In the genomic region with DNA sequence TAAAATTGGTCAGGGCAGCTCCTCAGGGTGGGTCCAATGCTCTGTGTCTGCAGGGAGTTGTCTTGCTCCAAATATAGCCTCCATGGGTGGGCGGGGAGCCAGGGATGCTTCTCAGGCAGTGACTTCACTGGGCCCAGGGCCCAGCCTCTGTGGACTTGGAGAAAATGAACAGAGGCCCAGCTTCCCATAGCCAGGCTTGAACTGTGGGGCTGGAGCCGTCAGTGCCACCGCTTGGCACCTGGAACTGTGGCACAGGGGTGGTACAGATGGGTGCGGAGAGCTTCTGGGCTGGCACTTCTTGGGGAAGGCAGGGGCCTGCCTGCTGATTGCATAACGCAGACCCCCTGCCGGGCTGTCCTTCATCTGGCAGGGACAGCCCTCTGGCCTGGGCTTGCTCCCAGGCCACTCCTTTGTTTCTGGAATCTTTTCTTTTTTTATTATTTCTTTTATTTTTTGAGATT, we compare ENCODE assay signal across 7 mouse cellular contexts.
DNase-seq lines count a peak whose midpoint lies in the region; ATAC-seq and TF ChIP-seq lines count a peak whose summit lies in the region.

No protein-coding gene starts in this region.

- TF ChIP-seq RAD21 in CH12.LX (IDR thresholded peaks at IDR 0.05; ENCODE audit: low read depth, low read length), result no peak

- peak; percentile 26; the same call in 1 of the 2 replicates for ATAC-seq in intestine, embryonic 14.5 days (replicated peaks; ENCODE audit: low FRiP score, low TSS enrichment, low read depth)

- in situ Hi-C loops in CH12.LX (cut with MboI; ENCODE audit: low pct_ligation_motif_present, low pct_unique_long_range_greater_than_20kb, low sequenced_read_pairs), result loop anchor here (5.0 to 25.0 kb wide), 2 partner anchors 149 to 339 kb away; partner anchors contain the start of gene Adm

- H3K79me2 ChIP-seq in CH12.LX (replicated peaks; ENCODE audit: control insufficient read depth, extremely low read depth, insufficient read depth, poor library complexity, severe bottlenecking), result no peaks in the 10 kb centered on the region

- peaks cover 7 to 23% of the 10 kb centered on the region in 2 experiments for H3K36me3 ChIP-seq in CH12.LX (replicated peaks in 1 of 2; ENCODE audit: control insufficient read depth in 1 of 2, insufficient read depth in 1 of 2, low read length in 1 of 2)
- 0 out of 2 replicates have a peak, but pooled peaks cover 4% of the 10 kb centered on the region for H3K36me3 ChIP-seq in intestine, embryonic 14.5 days (ENCODE audit: control insufficient read depth, insufficient read depth, low read length)

- peaks cover 15% of the 10 kb centered on the region for H3K9me3 ChIP-seq in CH12.LX (replicated peaks; ENCODE audit: low read length)
- H3K9me3 ChIP-seq in intestine, embryonic 14.5 days (ENCODE audit: control insufficient read depth, low read length), result no peaks in the 10 kb centered on the region

- H3K27ac ChIP-seq in CH12.LX (ENCODE audit: insufficient read depth, low read depth), result peak overlapping the region; percentile 99; the same call in 1 of the 2 replicates
- no peak overlapping the region for H3K27ac ChIP-seq in intestine, embryonic 14.5 days (ENCODE audit: low read depth)

- WGBS in intestine, embryonic 14.5 days, result 72% methylated on average over 6 of the region's 6 CpGs

- H3K27me3 ChIP-seq in CH12.LX (replicated peaks), result no peaks in the 10 kb centered on the region
- H3K27me3 ChIP-seq in intestine, embryonic 14.5 days (replicated peaks; ENCODE audit: control insufficient read depth, insufficient read depth, low read length), result no peaks in the 10 kb centered on the region

- no peak for TF ChIP-seq CTCF in CH12.LX (conservative IDR thresholded peaks at IDR 0.05 in 1 of 2, IDR thresholded peaks at IDR 0.05 in 1 of 2; ENCODE audit: low read depth in 2 of 2, low read length in 2 of 2)

- no peak for TF ChIP-seq EP300 in CH12.LX (IDR thresholded peaks at IDR 0.05; ENCODE audit: low read length)

- H3K4me2 ChIP-seq in CH12.LX (ENCODE audit: insufficient read depth, low read depth, poor library complexity, severe bottlenecking), result no peak overlapping the region
- no peak overlapping the region for H3K4me2 ChIP-seq in intestine, embryonic 14.5 days (ENCODE audit: low read length)

- H3K9ac ChIP-seq in CH12.LX (ENCODE audit: insufficient read depth, low read depth), result no peak overlapping the region
- no peak overlapping the region for H3K9ac ChIP-seq in intestine, embryonic 14.5 days (ENCODE audit: low read length)

- dilution Hi-C loops in CH12.LX (cut with MboI; ENCODE audit: extremely low pct_ligation_motif_present, extremely low pct_unique_long_range_greater_than_20kb, low sequenced_read_pairs), result no loop called here

- no peak for TF ChIP-seq POLR2A in CH12.LX (IDR thresholded peaks at IDR 0.05; ENCODE audit: low read depth, low read length)

- peaks cover 42 to 61% of the 10 kb centered on the region in 2 experiments for H3K4me1 ChIP-seq in CH12.LX (ENCODE audit: control insufficient read depth in 1 of 2, insufficient read depth in 2 of 2)
- H3K4me1 ChIP-seq in intestine, embryonic 14.5 days (replicated peaks; ENCODE audit: control insufficient read depth, insufficient read depth, low read length), result peaks cover 15% of the 10 kb centered on the region; the same call in 1 of the 2 replicates

- DNase-seq in 3T3-L1 (ENCODE audit: low read depth, low spot score) (peak; percentile 91), CH12.LX (ENCODE audit: extremely low read depth) (no peak)
- DNase-seq in gastrocnemius, adult 18-20 months (ENCODE audit: low spot score), result peak; percentile 91
- no peak for DNase-seq in intestine, embryonic 14.5 days (ENCODE audit: low spot score)
- DNase-seq in lung, postnatal 4 days, result peak; percentile 81 to 89
- no peak for DNase-seq in thymus, postnatal 0 days (ENCODE audit: low spot score)
- DNase-seq in embryo, embryonic 11 days, result no peak

- H3K4me3 ChIP-seq in CH12.LX (replicated peaks in 1 of 3; ENCODE audit: low read depth in 2 of 3, low read length in 2 of 3, poor library complexity in 1 of 3), result no peak overlapping the region
- no peak overlapping the region for H3K4me3 ChIP-seq in intestine, embryonic 14.5 days (ENCODE audit: low read depth, low read length)

TF ChIP-seq in CH12.LX, 34 proteins besides CTCF, POLR2A, EP300 and RAD21:
- no peak for TF ChIP-seq TBP (conservative IDR thresholded peaks at IDR 0.05; ENCODE audit: low read depth, low read length)
- no peak for TF ChIP-seq MAZ (IDR thresholded peaks at IDR 0.05; ENCODE audit: low read depth, low read length)
- TF ChIP-seq CHD1 (IDR thresholded peaks at IDR 0.05; ENCODE audit: low read depth, low read length), result no peak
- no peak for TF ChIP-seq MAFK (IDR thresholded peaks at IDR 0.05; ENCODE audit: insufficient replicate concordance, low read length)
- no peak for TF ChIP-seq ZMIZ1 (IDR thresholded peaks at IDR 0.05; ENCODE audit: low read depth, low read length)
- no peak for TF ChIP-seq JUND (conservative IDR thresholded peaks at IDR 0.05; ENCODE audit: low read depth, low read length)
- no peak for TF ChIP-seq UBTF (IDR thresholded peaks at IDR 0.05; ENCODE audit: low read depth, low read length)
- no peak for TF ChIP-seq ZC3H11A (IDR thresholded peaks at IDR 0.05; ENCODE audit: low read depth, low read length)
- no peak for TF ChIP-seq E2F4 (IDR thresholded peaks at IDR 0.05; ENCODE audit: insufficient replicate concordance, low read depth, low read length)
- no peak for TF ChIP-seq POLR2AphosphoS2 (IDR thresholded peaks at IDR 0.05; ENCODE audit: low read depth, low read length)
- TF ChIP-seq ETS1 (conservative IDR thresholded peaks at IDR 0.05; ENCODE audit: low read depth, low read length), result no peak
- no peak for TF ChIP-seq GABPA (IDR thresholded peaks at IDR 0.05; ENCODE audit: insufficient replicate concordance, low read depth, low read length)
- no peak for TF ChIP-seq TCF12 (IDR thresholded peaks at IDR 0.05; ENCODE audit: low read depth, low read length)
TF ChIP-seq in CH12.LX: peak in this region for 0.

Comparison
In these comparisons a context has a peak if more than half of its experiments do, and no peak if none do; other contexts are left out.
1. DNase-seq: peak in 3T3-L1 (single experiment), gastrocnemius, adult 18-20 months (single experiment) and lung, postnatal 4 days (2 of 2); none in CH12.LX (single experiment), intestine, embryonic 14.5 days (single experiment), thymus, postnatal 0 days (single experiment) and embryo, embryonic 11 days (single experiment).